Mouse (Mus musculus) ES-Bruce4 (cell line): ENCODE data around the gene Mtch2. TPM values are rescaled to one million over a fixed set of nuclear protein-coding genes. Genes with fewer than 3 reads are reported as not detected.

Experiments used
- H3K27ac ChIP-seq: 2 replicates; pipeline ENCODE4 v1.5.1; 2012; ENCODE audit warnings: low read length, inconsistent platforms; ENCODE audit not compliant: insufficient read depth
- H3K27me3 ChIP-seq: 2 replicates; pipeline ENCODE4 v1.6.1; 2012; ENCODE audit warnings: mild to moderate bottlenecking, low read length, inconsistent platforms; ENCODE audit not compliant: control insufficient read depth, poor library complexity, insufficient read depth, severe bottlenecking
- H3K36me3 ChIP-seq: 2 replicates; pipeline ENCODE4 v1.6.1; 2012; ENCODE audit warnings: inconsistent platforms, mild to moderate bottlenecking, low read length, moderate library complexity; ENCODE audit not compliant: control insufficient read depth, poor library complexity, insufficient read depth, severe bottlenecking
- H3K4me1 ChIP-seq: one replicate; pipeline ENCODE4 v1.8.1; 2011; ENCODE audit warnings: low read length; ENCODE audit not compliant: control insufficient read depth, insufficient read depth
- H3K4me3 ChIP-seq: 2 replicates; pipeline ENCODE4 v1.5.1; 2011; ENCODE audit warnings: low read depth, mild to moderate bottlenecking, low read length
- H3K9ac ChIP-seq: 2 replicates; pipeline ENCODE4 v1.6.1; 2012; ENCODE audit warnings: low read depth, mild to moderate bottlenecking, inconsistent platforms; ENCODE audit not compliant: poor library complexity, severe bottlenecking
- H3K9me3 ChIP-seq: replicated peaks from 2 replicates; pipeline ENCODE4 v1.6.1; 2012; ENCODE audit warnings: mild to moderate bottlenecking, low read length, inconsistent platforms; ENCODE audit not compliant: control insufficient read depth, poor library complexity, insufficient read depth, severe bottlenecking
- CTCF ChIP-seq: IDR thresholded peaks from one replicate; pipeline ENCODE4 v1.8.1; 2011; ENCODE audit warnings: low read depth, low read length
- EP300 ChIP-seq: IDR thresholded peaks from 2 replicates; pipeline ENCODE4 v1.6.1; 2011; ENCODE audit warnings: low read depth, low read length; ENCODE audit not compliant: insufficient read depth
- POLR2A ChIP-seq: IDR thresholded peaks from one replicate; pipeline ENCODE4 v1.8.1; 2011; ENCODE audit warnings: low read length; ENCODE audit not compliant: insufficient read depth
- polyA plus RNA-seq: library from polyadenylated mRNA; stranded (reverse); fragments of >200 nt; gene quantifications from 2 replicates; pipeline ENCODE4 v1.2.4, GENCODE M21; 2011; ENCODE audit warnings: low read depth; ENCODE audit not compliant: missing spikeins, insufficient read depth, insufficient read length

Gene Mtch2
- polyA plus RNA-seq: 263 and 277 TPM in 2 replicates

- Histone ChIP-seq H3K36me3 (peaks cover 23% of the 10 kb centered on the region), H3K27me3 (no peaks in the 10 kb centered on the region), H3K4me1 (no peaks in the 10 kb centered on the region), H3K9me3 (no peaks in the 10 kb centered on the region), H3K27ac (peak within 1 kb of the TSS; percentile 79), H3K9ac (peak within 1 kb of the TSS; percentile 89), H3K4me3 (peak within 1 kb of the TSS; percentile 86)
- peak; percentile 49; the same call in 1 of the 2 replicates for TF ChIP-seq EP300
- TF ChIP-seq POLR2A: peak; percentile 93
- no peak for TF ChIP-seq CTCF
These were observed at the start of gene Mtch2 for GRCm38 (mm10) chr2:90846955-90847680. Gene Mtch2 (plus strand): TSS chr2:90847155.

GRCm38 (mm10) chr2:90808241-90809126 is 38.5 kb upstream of the Mtch2 start:
- Histone ChIP-seq H3K27me3 (no peaks in the 10 kb centered on the region), H3K27ac (no peak overlapping the region), H3K9ac (no peak overlapping the region), H3K9me3 (no peaks in the 10 kb centered on the region), H3K4me3 (no peak overlapping the region), H3K36me3 (no peaks in the 10 kb centered on the region), H3K4me1 (no peaks in the 10 kb centered on the region)
- TF ChIP-seq POLR2A: no peak
- no peak for TF ChIP-seq EP300
- no peak for TF ChIP-seq CTCF

- Histone ChIP-seq H3K27ac (no peak overlapping the region), H3K27me3 (no peaks in the 10 kb centered on the region)
These were observed 36.2 kb upstream of the Mtch2 start for GRCm38 (mm10) chr2:90810751-90811150.

GRCm38 (mm10) chr2:90815266-90815665 is 31.7 kb upstream of the Mtch2 start:
- Histone ChIP-seq H3K4me1 (no peaks in the 10 kb centered on the region), H3K27ac (no peak overlapping the region), H3K4me3 (no peak overlapping the region), H3K27me3 (no peaks in the 10 kb centered on the region), H3K9me3 (no peaks in the 10 kb centered on the region), H3K36me3 (no peaks in the 10 kb centered on the region), H3K9ac (no peak overlapping the region)
- TF ChIP-seq EP300 (no peak), CTCF (no peak), POLR2A (no peak)

More at GRCm38 (mm10) chr2:90810751-90811150, 36.2 kb upstream of the Mtch2 start:
- Histone ChIP-seq H3K4me1 (no peaks in the 10 kb centered on the region), H3K9ac (no peak overlapping the region), H3K36me3 (no peaks in the 10 kb centered on the region), H3K9me3 (no peaks in the 10 kb centered on the region), H3K4me3 (no peak overlapping the region)
- TF ChIP-seq CTCF (no peak), EP300 (no peak), POLR2A (no peak)

- Histone ChIP-seq H3K27ac (no peak overlapping the region), H3K27me3 (no peaks in the 10 kb centered on the region), H3K4me1 (no peaks in the 10 kb centered on the region), H3K36me3 (no peaks in the 10 kb centered on the region), H3K9ac (no peak overlapping the region), H3K9me3 (no peaks in the 10 kb centered on the region), H3K4me3 (no peak overlapping the region)
- TF ChIP-seq POLR2A (no peak), CTCF (no peak), EP300 (no peak)
These were observed 30.8 kb upstream of the Mtch2 start for GRCm38 (mm10) chr2:90816144-90816543.

GRCm38 (mm10) chr2:90818710-90819109 is 28.2 kb upstream of the Mtch2 start:
- Histone ChIP-seq H3K36me3 (no peaks in the 10 kb centered on the region), H3K9me3 (no peaks in the 10 kb centered on the region), H3K9ac (no peak overlapping the region), H3K4me3 (no peak overlapping the region), H3K27me3 (no peaks in the 10 kb centered on the region), H3K27ac (no peak overlapping the region), H3K4me1 (peaks cover 1% of the 10 kb centered on the region)
- TF ChIP-seq EP300: no peak
- TF ChIP-seq CTCF: no peak
- TF ChIP-seq POLR2A: no peak
